In the genomic region with DNA sequence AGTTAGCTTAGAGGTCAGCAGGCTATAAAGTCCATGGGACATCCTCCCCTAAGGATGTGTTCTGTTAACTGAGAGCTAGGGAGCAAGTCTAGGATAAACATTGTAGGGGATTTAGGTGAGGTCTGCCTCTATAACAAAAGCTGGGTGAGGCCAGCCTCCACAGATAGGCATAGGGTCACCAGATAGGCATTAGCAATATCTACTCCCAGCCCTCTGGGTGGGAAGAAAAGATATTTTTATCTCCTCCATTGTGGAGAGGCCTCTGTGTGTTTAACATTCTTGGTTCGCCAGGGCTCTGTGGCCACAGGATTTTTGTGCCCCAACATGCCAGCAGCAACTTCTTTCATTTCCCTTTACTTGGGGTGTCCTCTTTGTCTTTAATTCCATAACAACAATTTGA, we compare ENCODE assay signal across 25 mouse cellular contexts. TPM values are rescaled to one million over a fixed set of nuclear protein-coding genes. Genes with fewer than 3 reads are reported as not detected.
A peak's percentile ranks its signal among the peaks of the same experiment; 100 is the strongest.
DNase-seq lines count a peak whose midpoint lies in the region; ATAC-seq and TF ChIP-seq lines count a peak whose summit lies in the region.
"Had no signal": no experiment of that assay in that cellular context is flagged by ENCODE, and none has a peak within 500 bp of the region (broad histone marks: within the 10 kb centered on the region; RNA-seq: fewer than 3 reads in every experiment).

No protein-coding gene starts in this region.

- no peaks in the 10 kb centered on the region for H3K36me3 ChIP-seq in thymus, adult 2 months (ENCODE audit: control insufficient read depth, insufficient read depth, low read length)
- no peaks in the 10 kb centered on the region for H3K36me3 ChIP-seq in liver, embryonic 14.5 days (replicated peaks; ENCODE audit: control insufficient read depth, insufficient read depth, low read depth)
- H3K36me3 ChIP-seq in forebrain, embryonic 15.5 days: no peaks in the 10 kb centered on the region
- H3K36me3 ChIP-seq in intestine, embryonic 15.5 days: no peaks in the 10 kb centered on the region
- H3K36me3 ChIP-seq: embryonic facial prominence, embryonic 13.5 days had no signal

- H3K4me2 ChIP-seq in liver, embryonic 14.5 days (ENCODE audit: low read depth): peak overlapping the region; percentile 43
- H3K4me2 ChIP-seq in forebrain, embryonic 15.5 days (replicated peaks): no peak overlapping the region
- H3K4me2 ChIP-seq in intestine, embryonic 15.5 days (replicated peaks): no peak overlapping the region
- H3K4me2 ChIP-seq: embryonic facial prominence, embryonic 13.5 days; forebrain, embryonic 12.5 days; hindbrain, embryonic 14.5 days had no signal

- no peak for TF ChIP-seq POLR2A in thymus, adult 2 months (IDR thresholded peaks at IDR 0.05; ENCODE audit: control insufficient read depth, extremely low read depth, insufficient read depth, low read length, poor library complexity)

- peak; percentile 50; the same call in 1 of the 2 replicates for TF ChIP-seq EP300 in liver, embryonic 14.5 days (IDR thresholded peaks at IDR 0.05; ENCODE audit: low read depth)

- H3K9ac ChIP-seq in liver, embryonic 14.5 days (replicated peaks): no peak overlapping the region; the same call in 1 of the 2 replicates
- H3K9ac ChIP-seq in forebrain, embryonic 15.5 days (replicated peaks): no peak overlapping the region
- no peak overlapping the region for H3K9ac ChIP-seq in intestine, embryonic 15.5 days
- H3K9ac ChIP-seq: embryonic facial prominence, embryonic 13.5 days; forebrain, embryonic 12.5 days; forebrain, postnatal 0 days; hindbrain, embryonic 14.5 days had no signal

- peak overlapping the region; percentile 53; the same call in 1 of the 2 replicates for H3K27ac ChIP-seq in thymus, adult 2 months (ENCODE audit: control insufficient read depth, insufficient read depth, low read length)
- no peak overlapping the region; the same call in 1 of the 2 replicates for H3K27ac ChIP-seq in liver, embryonic 14.5 days
- H3K27ac ChIP-seq in forebrain, embryonic 15.5 days (replicated peaks): no peak overlapping the region
- H3K27ac ChIP-seq in intestine, embryonic 15.5 days: no peak overlapping the region
- H3K27ac ChIP-seq: embryonic facial prominence, embryonic 13.5 days; forebrain, embryonic 12.5 days; hindbrain, embryonic 14.5 days had no signal

- no peak for DNase-seq in thymus, adult 2 months
- DNase-seq in thymus, adult 18-20 months: no peak
- peak in 1 of 3 experiments; percentile 29 for DNase-seq in liver, embryonic 14.5 days (ENCODE audit: low read depth in 3 of 3, low spot score in 3 of 3)
- no peak for DNase-seq in ovary, postnatal 36 days (ENCODE audit: low spot score)
- DNase-seq in layer of hippocampus, adult 18-20 months (ENCODE audit: low spot score in 2 of 2): no peak
- DNase-seq: adrenal gland, postnatal 14 days; cerebellum, adult 11-12 months; cerebellum, adult 9-10 months; cerebellum, postnatal 36 days; forebrain, postnatal 0 days; gastrocnemius, postnatal 36 days; heart, adult 11 months; heart, postnatal 14 days had no signal

- H3K9me3 ChIP-seq in liver, embryonic 14.5 days (ENCODE audit: control insufficient read depth, low read length): no peaks in the 10 kb centered on the region
- no peaks in the 10 kb centered on the region for H3K9me3 ChIP-seq in forebrain, embryonic 15.5 days
- H3K9me3 ChIP-seq in intestine, embryonic 15.5 days: no peaks in the 10 kb centered on the region
- H3K9me3 ChIP-seq: embryonic facial prominence, embryonic 13.5 days; forebrain, embryonic 12.5 days had no signal

- no peaks in the 10 kb centered on the region for H3K27me3 ChIP-seq in thymus, adult 2 months (ENCODE audit: control insufficient read depth, insufficient read depth, low read length)
- H3K27me3 ChIP-seq in liver, embryonic 14.5 days (ENCODE audit: control insufficient read depth, insufficient read depth, low read length): no peaks in the 10 kb centered on the region
- no peaks in the 10 kb centered on the region for H3K27me3 ChIP-seq in forebrain, embryonic 15.5 days
- H3K27me3 ChIP-seq in intestine, embryonic 15.5 days (replicated peaks): no peaks in the 10 kb centered on the region
- H3K27me3 ChIP-seq: embryonic facial prominence, embryonic 13.5 days; forebrain, embryonic 12.5 days; Patski had no signal

- no peak for TF ChIP-seq CTCF in thymus, adult 2 months (IDR thresholded peaks at IDR 0.05; ENCODE audit: borderline replicate concordance, control insufficient read depth, extremely low read depth, insufficient read depth, low read length, poor library complexity)
- TF ChIP-seq CTCF in liver, embryonic 14.5 days (IDR thresholded peaks at IDR 0.05; ENCODE audit: low read depth): no peak

- no peak overlapping the region for H3K4me3 ChIP-seq in thymus, adult 2 months (ENCODE audit: control insufficient read depth, insufficient read depth, low read length)
- H3K4me3 ChIP-seq in liver, embryonic 14.5 days (ENCODE audit: insufficient read depth in 1 of 2, low read depth in 2 of 2, low read length in 2 of 2): no peak overlapping the region
- H3K4me3 ChIP-seq in forebrain, embryonic 15.5 days: no peak overlapping the region
- H3K4me3 ChIP-seq in intestine, embryonic 15.5 days (replicated peaks): no peak overlapping the region
- H3K4me3 ChIP-seq: embryonic facial prominence, embryonic 13.5 days; forebrain, embryonic 12.5 days had no signal

- H3K4me1 ChIP-seq in thymus, adult 2 months (replicated peaks; ENCODE audit: control insufficient read depth, insufficient read depth, low read length): peaks cover 29% of the 10 kb centered on the region
- peaks cover 13 to 30% of the 10 kb centered on the region in 2 experiments for H3K4me1 ChIP-seq in liver, embryonic 14.5 days (replicated peaks; ENCODE audit: control insufficient read depth in 2 of 2, insufficient read depth in 2 of 2, low read length in 1 of 2)
- H3K4me1 ChIP-seq in forebrain, embryonic 15.5 days: no peaks in the 10 kb centered on the region
- H3K4me1 ChIP-seq in intestine, embryonic 15.5 days (replicated peaks): no peaks in the 10 kb centered on the region
- H3K4me1 ChIP-seq: forebrain, embryonic 12.5 days had no signal

- ATAC-seq in liver, embryonic 14.5 days (ENCODE audit: insufficient read depth): peak; percentile 73
- ATAC-seq in megakaryocyte-erythroid progenitor cell, adult 5-6 weeks (replicated peaks; ENCODE audit: low FRiP score, low TSS enrichment, poor library complexity, severe bottlenecking): peak; percentile 68; the same call in 1 of the 2 replicates
- no peak for ATAC-seq in forebrain, embryonic 15.5 days (replicated peaks)
- no peak for ATAC-seq in intestine, embryonic 15.5 days
- ATAC-seq: activated CD4-positive, CD25-positive, alpha-beta regulatory T cell, adult 4 months; forebrain, postnatal 0 days; Patski had no signal

- WGBS in thymus, adult 2 months: 87% methylated on average over 1 of the region's 1 CpGs
- WGBS in liver, embryonic 14.5 days (ENCODE audit: insufficient replicate concordance): 8% methylated on average over 1 of the region's 1 CpGs
- 89% methylated on average over 1 of the region's 1 CpGs for WGBS in forebrain, embryonic 15.5 days
- WGBS in intestine, embryonic 15.5 days: 79% methylated on average over 1 of the region's 1 CpGs

RNA-seq across cellular contexts. Expression of gene Cnot6, which starts 8.8 kb away (rescaled TPM):
- polyA plus RNA-seq in thymus, adult 2 months (2012; rRNA removed): 40.3 and 44.2 TPM in 2 replicates
- 14.3 and 21.0 TPM in 2 replicates for polyA plus RNA-seq in liver, embryonic 14.5 days (2012; rRNA removed)
- polyA plus RNA-seq in liver, embryonic 14.5 days (2014; fragmentation: Nextera tagmentation; extraction: Ambion mirVana): 18.1 and 21.0 TPM in 2 replicates
- total RNA-seq in megakaryocyte-erythroid progenitor cell, adult 5-6 weeks (2014; fragmentation: Nextera tagmentation): 104 and 127 TPM in 2 replicates
- total RNA-seq in megakaryocyte-erythroid progenitor cell, adult 5-6 weeks (2017): 69.7 and 111 TPM in 2 replicates
- 69.9 and 78.7 TPM in 2 replicates for polyA plus RNA-seq in forebrain, embryonic 15.5 days (2015; fragmentation: Nextera tagmentation; extraction: Ambion mirVana)
- 42.3 and 47.5 TPM in 2 replicates for polyA plus RNA-seq in intestine, embryonic 15.5 days (2015; fragmentation: Nextera tagmentation; extraction: Ambion mirVana)
- total RNA-seq in layer of hippocampus, adult 18-20 months (2021): 10 to 100 TPM; 48.3 to 48.8 TPM

RNA-seq across cellular contexts. Expression of gene Scgb3a1, which starts 57.9 kb away (rescaled TPM):
- polyA plus RNA-seq in thymus, adult 2 months (2012; rRNA removed): 3.0 and 7.8 TPM in 2 replicates
- polyA plus RNA-seq in liver, embryonic 14.5 days (2012; rRNA removed): not detected in 2 replicates
- not detected in 2 replicates for polyA plus RNA-seq in liver, embryonic 14.5 days (2014; fragmentation: Nextera tagmentation; extraction: Ambion mirVana)
- not detected in 2 replicates for total RNA-seq in megakaryocyte-erythroid progenitor cell, adult 5-6 weeks (2014; fragmentation: Nextera tagmentation)
- not detected in 2 replicates for total RNA-seq in megakaryocyte-erythroid progenitor cell, adult 5-6 weeks (2017)
- not detected in 2 replicates for polyA plus RNA-seq in forebrain, embryonic 15.5 days (2015; fragmentation: Nextera tagmentation; extraction: Ambion mirVana)
- not detected in 2 replicates for polyA plus RNA-seq in intestine, embryonic 15.5 days (2015; fragmentation: Nextera tagmentation; extraction: Ambion mirVana)
- not detected for total RNA-seq in layer of hippocampus, adult 18-20 months (2021)
- total RNA-seq: adrenal gland, adult 18-20 months; adrenal gland, postnatal 14 days; forebrain, postnatal 0 days; gastrocnemius, adult 8-10 months; gastrocnemius, postnatal 36 days; hematopoietic stem cell, adult 5-6 weeks had no signal
- polyA plus RNA-seq: C2C12; embryonic facial prominence, embryonic 13.5 days; forebrain, embryonic 12.5 days; forebrain, postnatal 0 days; hindbrain, embryonic 14.5 days; Patski had no signal

Comparison
In these comparisons a context has a peak if more than half of its experiments do, and no peak if none do; other contexts are left out.
1. ATAC-seq: peak in liver, embryonic 14.5 days (single experiment) and megakaryocyte-erythroid progenitor cell, adult 5-6 weeks (single experiment); none in forebrain, embryonic 15.5 days (single experiment) and intestine, embryonic 15.5 days (single experiment).